Mouse (Mus musculus) limb, embryonic 11.5 days (tissue): ENCODE measurements around the gene Med18. TPM values are rescaled to one million over a fixed set of nuclear protein-coding genes. Genes with fewer than 3 reads are reported as not detected.
"Not testable (repeated sequence)": the region's sequence is repeated elsewhere in the genome, so short reads cannot be mapped to it uniquely, and the experiment has no call there.

ENCODE experiments used
- ATAC-seq: fragments of 200-750 bp; cut with Nextera tagmentation; 2 replicates; pipeline ENCODE4 v1.8.0; 2017; ENCODE audit warnings: low read depth; ENCODE audit not compliant: insufficient number of reproducible peaks, low FRiP score, low TSS enrichment
- DNase-seq: peaks from one replicate; pipeline ENCODE4 v3.0.0-alpha.2; 2015; ENCODE audit warnings: low spot score
- H3K27ac ChIP-seq: fragments of 300-500 bp; sonication (generic); replicated peaks from 2 replicates; pipeline ENCODE4 v1.5.1; 2014; ENCODE audit warnings: low read depth, mild to moderate bottlenecking, low read length
- H3K27me3 ChIP-seq: fragments of 300-500 bp; sonication (generic); 2 replicates; pipeline ENCODE4 v1.6.1; 2014; ENCODE audit warnings: mild to moderate bottlenecking, low read length, mixed read lengths; ENCODE audit not compliant: control insufficient read depth, insufficient read depth
- H3K36me3 ChIP-seq: fragments of 300-500 bp; sonication (generic); 2 replicates; pipeline ENCODE4 v1.6.1; 2014; ENCODE audit warnings: mild to moderate bottlenecking, low read length, moderate library complexity, mixed read lengths; ENCODE audit not compliant: control insufficient read depth, insufficient read depth
- H3K4me1 ChIP-seq: fragments of 300-500 bp; sonication (generic); 2 replicates; pipeline ENCODE4 v1.6.1; 2014; ENCODE audit warnings: low read length, mixed read lengths; ENCODE audit not compliant: control insufficient read depth, insufficient read depth
- H3K4me2 ChIP-seq: fragments of 300-500 bp; sonication (generic); 2 replicates; pipeline ENCODE4 v1.6.1; 2014; ENCODE audit warnings: low read depth, mild to moderate bottlenecking, moderate library complexity; ENCODE audit not compliant: severe bottlenecking
- H3K4me3 ChIP-seq: fragments of 300-500 bp; sonication (generic); 2 replicates; pipeline ENCODE4 v1.5.1; 2014; ENCODE audit warnings: low read depth, low read length
- H3K9ac ChIP-seq: fragments of 300-500 bp; sonication (generic); 2 replicates; pipeline ENCODE4 v1.6.1; 2014; ENCODE audit warnings: mild to moderate bottlenecking, low read length
- H3K9me3 ChIP-seq: fragments of 300-500 bp; sonication (generic); 2 replicates; pipeline ENCODE4 v1.6.1; 2016; ENCODE audit warnings: low read length; ENCODE audit not compliant: control insufficient read depth
- WGBS: fragments of 180-500 bp; shearing (Covaris S2); extraction: QIAGEN DNeasy Blood & Tissue Kit; methylation state at CpG from one replicate; pipeline ENCODE4 v1.1.7; 2014; 5-methylcytosine and 5-hydroxymethylcytosine counted together
- polyA plus RNA-seq: library from polyadenylated mRNA; unstranded; fragments of >200 nt; fragmentation: Nextera tagmentation; extraction: Ambion mirVana; gene quantifications from 2 replicates; pipeline ENCODE4 v1.2.1, GENCODE M21; 2014

Med18 gene
- polyA plus RNA-seq, 1 experiment from 2014 or later: 26.4 TPM

DNA sequence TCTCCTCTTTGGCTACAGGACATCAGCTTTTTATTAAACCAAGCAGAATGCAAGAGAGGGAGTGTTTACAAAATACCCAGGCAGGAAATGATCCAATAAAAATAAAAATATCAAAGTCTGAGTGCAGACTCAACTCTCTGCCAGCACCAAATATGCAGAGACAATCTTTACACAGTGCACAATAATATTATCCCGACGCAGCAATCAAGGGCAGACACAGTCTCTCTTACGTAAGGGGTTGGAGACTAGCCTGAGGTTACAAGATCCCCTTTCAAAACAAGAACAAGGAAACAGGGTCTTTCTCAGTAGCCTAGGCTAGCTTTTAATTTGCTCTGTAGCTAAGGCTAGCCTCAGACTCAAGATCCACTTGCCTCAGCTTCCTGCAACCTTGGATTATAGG lies 24.8 kb upstream of the Med18 start:
- Histone ChIP-seq H3K4me1 (no peaks in the 10 kb centered on the region), H3K36me3 (no peaks in the 10 kb centered on the region), H3K4me3 (no peak overlapping the region), H3K4me2 (no peak overlapping the region), H3K9ac (no peak overlapping the region), H3K9me3 (no peaks in the 10 kb centered on the region), H3K27ac (no peak overlapping the region), H3K27me3 (no peaks in the 10 kb centered on the region)
- WGBS: 85% methylated on average over 3 of the region's 3 CpGs
- ATAC-seq (no peak), DNase-seq (no peak)

DNA sequence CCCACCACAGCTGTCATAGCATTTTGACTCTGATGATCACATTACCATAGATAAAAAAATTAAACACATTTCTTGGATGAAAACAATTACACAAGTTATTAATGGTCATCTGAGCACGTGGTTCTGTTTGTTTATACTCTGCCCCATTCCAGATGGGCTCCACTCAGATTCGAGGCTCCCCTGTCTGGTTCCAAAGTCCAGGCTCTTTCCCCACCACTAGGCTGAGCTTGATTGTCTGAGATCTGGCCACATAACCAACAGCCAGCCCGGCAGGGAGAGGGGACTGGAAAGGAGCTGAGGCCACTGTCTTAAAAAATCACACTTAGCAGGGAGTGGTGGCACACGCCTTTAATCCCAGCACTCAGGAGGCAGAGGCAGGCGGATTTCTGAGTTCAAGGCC lies 21.1 kb upstream of the Med18 start:
- WGBS: 66% methylated on average over 5 of the region's 5 CpGs
- ATAC-seq: no peak
- no peaks in the 10 kb centered on the region for H3K9me3 ChIP-seq
- no peaks in the 10 kb centered on the region for H3K27me3 ChIP-seq
- H3K4me2 ChIP-seq: no peak overlapping the region
- no peak overlapping the region for H3K27ac ChIP-seq
- DNase-seq: no peak
- H3K36me3 ChIP-seq: no peaks in the 10 kb centered on the region
- H3K9ac ChIP-seq: no peak overlapping the region
- no peaks in the 10 kb centered on the region for H3K4me1 ChIP-seq
- H3K4me3 ChIP-seq: no peak overlapping the region

DNA sequence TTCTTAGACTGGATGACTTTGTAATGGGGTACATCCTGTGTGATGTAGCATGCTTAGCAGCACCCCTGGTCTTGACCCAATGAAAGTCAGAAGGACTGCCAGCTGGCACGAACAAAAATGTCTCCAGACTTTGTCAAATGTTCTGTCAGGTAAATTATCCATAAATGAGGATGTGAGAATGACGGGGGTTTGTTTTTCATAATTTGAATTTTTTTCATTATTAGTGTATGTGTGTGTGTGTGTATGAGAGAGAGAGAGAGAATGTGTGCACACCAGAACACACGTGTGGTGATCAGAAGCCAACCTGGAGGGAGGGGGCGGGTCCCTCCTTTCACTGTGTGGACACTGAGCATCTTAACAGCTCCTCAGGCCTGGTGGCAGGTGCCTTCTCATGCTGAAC lies 20.5 kb upstream of the Med18 start:
- Histone ChIP-seq H3K4me1 (no peaks in the 10 kb centered on the region), H3K9me3 (no peaks in the 10 kb centered on the region), H3K27ac (no peak overlapping the region), H3K4me2 (no peak overlapping the region), H3K4me3 (no peak overlapping the region), H3K9ac (no peak overlapping the region), H3K27me3 (no peaks in the 10 kb centered on the region), H3K36me3 (no peaks in the 10 kb centered on the region)
- 84% methylated on average over 4 of the region's 4 CpGs for WGBS
- ATAC-seq (no peak), DNase-seq (no peak)

DNA sequence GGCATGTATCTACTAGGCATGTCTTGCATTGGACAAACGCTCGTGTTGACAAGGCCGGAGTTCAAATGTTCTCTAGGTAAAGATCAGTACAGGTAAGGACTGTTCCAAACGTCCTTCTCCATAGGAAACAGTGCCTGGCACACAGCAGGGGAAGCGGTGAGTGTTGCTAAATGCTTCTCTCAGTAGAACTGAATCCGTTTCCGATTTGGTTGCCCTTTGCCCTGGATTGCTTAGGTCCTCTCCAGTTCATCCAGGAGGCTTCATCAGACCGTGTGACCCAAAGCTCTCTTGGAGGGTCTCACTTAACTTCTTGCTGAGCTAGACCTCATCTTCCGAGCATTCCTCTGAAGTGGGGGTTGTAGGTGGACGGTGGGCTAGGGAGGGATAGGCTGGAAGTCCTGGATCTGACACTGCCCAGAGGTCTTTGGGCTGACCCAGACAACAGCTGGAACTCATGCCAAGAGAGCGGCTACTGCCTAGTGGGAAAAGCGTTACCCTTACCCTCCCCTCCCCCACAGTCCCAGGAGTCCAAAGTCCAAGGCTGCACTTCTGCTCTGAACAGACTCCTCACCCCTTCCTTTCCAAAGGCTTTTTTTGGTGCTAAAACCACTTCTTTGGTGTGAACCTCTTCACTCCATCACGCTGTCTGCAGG lies 19.4 kb upstream of the Med18 start:
- no peaks in the 10 kb centered on the region for H3K4me1 ChIP-seq
- H3K9ac ChIP-seq: no peak overlapping the region
- ATAC-seq (no peak), DNase-seq (no peak)
- H3K9me3 ChIP-seq: no peaks in the 10 kb centered on the region
- no peak overlapping the region for H3K4me3 ChIP-seq
- WGBS: 74% methylated on average over 13 of the region's 13 CpGs
- no peak overlapping the region for H3K4me2 ChIP-seq
- H3K36me3 ChIP-seq: no peaks in the 10 kb centered on the region
- no peaks in the 10 kb centered on the region for H3K27me3 ChIP-seq
- H3K27ac ChIP-seq: no peak overlapping the region

DNA sequence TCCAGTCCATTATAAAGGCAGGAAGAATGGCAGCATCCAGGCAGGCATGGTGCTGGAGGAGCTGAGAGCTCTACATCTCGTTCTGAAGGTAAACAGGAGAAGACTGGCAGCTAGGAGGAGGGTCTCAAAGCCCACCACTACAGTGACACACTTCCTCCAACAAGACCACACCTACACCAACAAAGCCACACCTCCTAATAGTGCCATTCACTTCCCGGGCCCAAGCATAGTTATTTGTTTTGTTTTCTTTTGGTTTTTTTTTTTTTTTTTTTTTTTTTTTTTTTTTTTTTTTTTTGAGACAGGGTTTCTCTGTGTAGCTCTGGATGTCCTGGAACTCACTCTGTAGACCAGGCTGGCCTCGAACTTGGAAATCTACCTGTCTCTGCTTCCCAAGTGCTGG lies 18.4 kb upstream of the Med18 start:
- 71% methylated on average over 3 of the region's 3 CpGs for WGBS
- ATAC-seq, H3K4me3 ChIP-seq: not testable (repeated sequence)

DNA sequence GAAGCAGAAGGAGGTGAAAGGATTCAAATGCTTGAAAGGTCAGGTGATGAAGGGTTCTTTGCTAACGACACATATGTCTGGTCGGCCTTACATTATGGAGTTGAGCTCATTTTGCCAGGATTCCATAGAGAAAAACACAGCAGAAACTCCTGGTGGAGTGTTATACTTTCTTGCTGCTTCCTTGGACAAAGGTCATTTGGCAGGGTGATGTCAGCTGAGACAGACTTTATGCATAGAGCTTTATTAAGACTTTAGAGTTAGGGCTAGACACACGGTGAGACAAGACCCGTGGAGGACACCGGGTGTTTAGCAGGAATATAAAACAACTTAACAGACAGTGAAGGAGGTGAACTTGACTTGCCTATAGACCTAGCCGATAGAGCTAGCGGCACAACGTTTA lies 14.1 kb upstream of the Med18 start:
- no peak for DNase-seq
- Histone ChIP-seq H3K27me3 (no peaks in the 10 kb centered on the region), H3K36me3 (no peaks in the 10 kb centered on the region), H3K9ac (no peak overlapping the region), H3K9me3 (no peaks in the 10 kb centered on the region), H3K4me3 (no peak overlapping the region), H3K27ac (no peak overlapping the region), H3K4me1 (no peaks in the 10 kb centered on the region), H3K4me2 (no peak overlapping the region)
- 93% methylated on average over 8 of the region's 8 CpGs for WGBS
- ATAC-seq: no peak

More for the DNA sequence above, 18.4 kb upstream of the Med18 start:
- not testable (repeated sequence) for H3K4me1 ChIP-seq, H3K9ac ChIP-seq, H3K9me3 ChIP-seq, DNase-seq, H3K27me3 ChIP-seq, H3K27ac ChIP-seq, H3K36me3 ChIP-seq, H3K4me2 ChIP-seq

DNA sequence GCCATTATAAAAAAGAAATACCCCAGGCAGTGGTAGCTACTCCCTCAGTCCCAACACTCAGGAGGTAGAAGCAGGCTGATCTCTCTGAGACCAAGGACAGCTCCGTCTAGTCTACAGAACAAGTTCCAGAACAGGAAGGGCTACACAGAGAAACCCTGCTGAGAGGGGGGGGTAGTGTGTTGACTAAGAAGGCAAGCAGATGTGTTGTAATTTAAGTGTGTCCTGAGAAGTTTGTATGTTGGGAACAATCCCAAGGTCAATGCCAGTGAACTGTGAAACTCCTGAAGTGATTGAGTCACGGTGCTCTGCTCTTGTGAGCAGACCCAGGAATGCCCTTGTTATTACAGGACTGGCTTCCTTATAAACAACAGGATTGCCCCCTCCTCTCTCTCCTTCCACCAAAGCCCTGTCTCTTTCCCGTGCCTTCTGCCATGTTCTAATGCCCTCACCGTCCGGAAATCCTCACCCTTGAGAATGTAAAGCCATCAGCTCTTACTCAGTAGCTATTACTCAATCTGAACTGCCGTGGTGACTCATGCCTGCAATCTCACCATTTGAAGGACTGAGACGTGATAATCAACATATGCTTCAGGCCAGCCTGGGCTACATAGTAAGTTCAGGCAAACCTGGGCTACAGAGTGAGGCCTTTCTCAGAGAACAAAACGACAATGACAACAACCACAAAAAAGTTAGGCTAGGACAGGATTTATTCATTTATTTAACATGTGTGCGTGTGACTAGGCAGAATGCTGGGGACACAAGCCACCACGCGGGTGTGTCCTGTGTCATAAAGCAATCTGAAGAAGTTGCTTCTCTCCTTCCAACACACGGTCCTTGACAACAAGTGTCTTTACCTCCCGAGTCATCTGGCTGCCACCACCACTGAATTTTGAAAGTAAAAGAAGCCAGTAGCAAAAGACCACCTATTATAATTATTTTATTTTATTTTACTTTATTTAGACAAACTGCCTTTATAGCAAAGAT lies 12.5 kb upstream of the Med18 start:
- H3K27me3 ChIP-seq: no peaks in the 10 kb centered on the region
- no peak overlapping the region for H3K4me2 ChIP-seq
- H3K36me3 ChIP-seq: no peaks in the 10 kb centered on the region
- no peak for ATAC-seq
- H3K27ac ChIP-seq: no peak overlapping the region
- H3K4me3 ChIP-seq: no peak overlapping the region
- H3K9me3 ChIP-seq: no peaks in the 10 kb centered on the region
- H3K9ac ChIP-seq: no peak overlapping the region
- no peak for DNase-seq
- H3K4me1 ChIP-seq: no peaks in the 10 kb centered on the region
- 81% methylated on average over 13 of the region's 13 CpGs for WGBS

DNA sequence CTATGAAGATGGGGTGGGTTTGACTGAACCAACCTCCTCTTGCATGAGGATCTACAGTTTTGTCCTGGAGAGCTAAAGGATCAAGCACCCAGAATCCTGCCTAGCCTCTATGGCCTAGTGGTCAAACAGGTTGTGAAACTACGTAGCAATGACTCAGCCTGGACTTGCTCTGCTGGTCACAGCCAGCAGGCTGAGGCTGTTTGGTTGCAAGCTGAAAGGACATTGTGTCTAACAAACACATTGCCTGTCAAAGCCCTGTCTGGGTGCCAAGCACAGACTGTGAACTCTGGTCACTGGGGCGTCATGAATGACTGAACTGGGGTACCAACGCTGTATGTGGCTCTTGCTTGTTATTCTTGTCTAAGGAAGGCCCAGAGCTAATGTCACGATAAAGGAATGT lies 10.9 kb upstream of the Med18 start:
- Histone ChIP-seq H3K4me3 (no peak overlapping the region), H3K27ac (no peak overlapping the region), H3K4me2 (no peak overlapping the region), H3K27me3 (no peaks in the 10 kb centered on the region), H3K9ac (no peak overlapping the region), H3K36me3 (no peaks in the 10 kb centered on the region), H3K9me3 (no peaks in the 10 kb centered on the region), H3K4me1 (peaks cover 8% of the 10 kb centered on the region)
- no peak for ATAC-seq
- DNase-seq: no peak
- 83% methylated on average over 4 of the region's 4 CpGs for WGBS
